Mouse (Mus musculus): ENCODE results near the gene Pole.

The Pole gene

DNA sequence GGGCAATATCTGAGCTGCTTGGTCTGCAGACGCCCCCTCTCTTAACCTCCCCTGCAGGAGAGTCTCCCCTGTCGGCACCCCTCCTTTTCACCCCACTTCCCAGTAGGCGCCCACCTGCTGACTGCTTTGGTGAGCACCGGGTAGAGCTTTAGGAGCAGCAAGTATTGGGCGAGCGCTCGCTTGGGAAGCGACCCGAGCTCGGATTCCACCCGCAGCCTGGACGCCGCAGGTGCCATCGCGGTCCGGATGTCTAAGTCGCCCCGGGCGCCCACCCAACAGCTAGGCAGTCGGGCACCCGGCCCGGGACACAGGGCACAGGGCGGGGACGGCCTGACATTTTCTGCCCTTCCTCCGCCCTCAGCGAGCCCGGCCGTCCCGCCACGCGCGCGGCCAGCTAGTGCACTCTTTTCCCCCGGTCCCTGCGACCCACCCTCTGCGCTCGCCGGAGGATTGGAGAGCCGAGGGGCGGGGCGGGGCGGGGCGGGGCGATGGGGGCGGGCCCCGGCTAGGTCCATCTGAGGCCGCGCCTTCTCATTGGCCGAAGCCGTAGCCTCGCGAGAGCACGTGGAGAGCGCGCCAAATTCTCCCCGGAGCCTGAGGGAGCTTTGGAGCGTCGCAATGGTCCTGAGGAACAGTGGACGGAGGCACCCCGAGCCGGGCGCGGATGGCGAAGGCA, at the start of gene Pole, which contains the start of gene Pxmp2:
TSS of gene Pole (plus strand) at position 537 of the 676 bp plus-strand sequence.
TSS of gene Pxmp2 (minus strand) at position 417 of the 676 bp plus-strand sequence.
- DNase-seq (ENCODE audit: low spot score): peak; percentile 93

- no peak for DNase-seq (ENCODE audit: low spot score)
Measured at GRCm38 (mm10) chr5:110244091-110244490, 42.0 kb upstream of the Pole start.

DNA sequence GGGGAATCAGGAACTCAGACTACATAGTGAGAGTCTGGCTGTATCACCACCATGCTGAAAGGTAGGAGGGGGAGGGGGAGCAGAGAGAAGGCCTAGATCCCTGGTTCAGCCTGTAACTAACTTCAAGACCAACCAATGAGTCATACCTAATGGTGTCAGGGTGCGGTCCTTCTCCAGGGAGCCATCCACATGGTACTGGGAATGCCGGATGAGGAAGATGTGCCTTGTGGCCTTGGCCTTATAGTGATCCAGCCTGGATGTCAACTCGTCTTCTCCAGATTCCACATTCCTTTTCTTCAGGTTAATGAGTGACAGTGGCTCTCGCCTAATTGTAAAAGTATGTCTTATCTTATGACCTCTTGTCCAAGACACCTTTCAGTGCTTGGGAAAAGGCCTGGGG, 19.2 kb upstream of the Pole start:
- DNase-seq (ENCODE audit: low spot score): no peak

DNA sequence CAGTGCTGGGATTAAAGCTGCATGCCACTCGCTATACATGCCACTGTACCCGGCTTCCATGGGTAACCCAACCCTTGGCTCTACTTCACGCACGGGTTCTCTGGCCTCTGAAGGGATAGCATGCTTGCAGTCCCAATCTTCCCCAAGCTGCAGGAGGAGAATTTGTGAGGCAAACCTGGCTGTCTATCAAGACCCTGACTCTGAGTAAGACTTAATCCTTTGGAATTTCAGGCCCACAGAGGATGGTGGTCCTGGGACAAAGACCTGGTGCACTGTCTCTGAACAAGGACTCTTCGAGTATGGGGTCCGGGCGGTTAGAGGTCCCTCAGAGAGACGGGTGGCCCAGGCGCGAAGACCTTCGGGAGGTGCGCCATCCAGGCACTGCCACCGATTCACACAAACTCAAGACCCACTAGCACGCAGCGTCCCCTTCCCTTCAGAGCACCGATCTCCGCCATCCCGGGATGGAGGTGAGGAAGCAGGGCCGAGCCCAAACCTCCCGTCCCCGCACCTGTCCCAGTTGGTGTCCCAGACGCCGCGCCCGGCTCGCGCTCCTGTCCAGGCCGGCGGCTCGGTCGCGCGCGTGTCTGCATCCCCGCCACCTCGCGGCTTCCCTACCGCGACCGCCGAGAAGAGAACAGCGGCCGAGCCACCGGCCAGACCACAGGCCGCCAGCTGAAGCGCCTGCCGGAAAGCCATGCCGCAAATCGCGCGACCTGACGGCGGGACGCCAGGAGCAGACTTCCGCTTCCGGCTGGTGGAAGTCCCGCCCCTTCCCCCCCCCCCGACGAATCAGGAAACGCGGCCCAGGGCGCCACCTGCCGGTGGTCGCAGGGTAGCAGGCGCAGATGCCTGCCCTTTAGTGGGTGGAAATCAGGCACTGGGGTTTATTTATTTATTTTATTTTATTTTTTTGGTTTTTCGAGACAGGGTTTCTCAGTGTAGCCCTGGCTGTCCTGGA, 16.7 kb upstream of the Pole start, which contains the start of gene Pgam5:
TSS of gene Pgam5 (minus strand) at position 773 of the 961 bp plus-strand sequence.
- DNase-seq (ENCODE audit: low spot score): peak; percentile 84

GRCm38 (mm10) chr5:110270242-110270641, 15.9 kb upstream of the Pole start:
- no peak for DNase-seq (ENCODE audit: low spot score)

- no peak for DNase-seq (ENCODE audit: low spot score)
Measured at GRCm38 (mm10) chr5:110274147-110274546, 12.0 kb upstream of the Pole start.

- no peak for DNase-seq (ENCODE audit: low spot score)
Measured at GRCm38 (mm10) chr5:110274846-110275245, 11.3 kb upstream of the Pole start.

DNA sequence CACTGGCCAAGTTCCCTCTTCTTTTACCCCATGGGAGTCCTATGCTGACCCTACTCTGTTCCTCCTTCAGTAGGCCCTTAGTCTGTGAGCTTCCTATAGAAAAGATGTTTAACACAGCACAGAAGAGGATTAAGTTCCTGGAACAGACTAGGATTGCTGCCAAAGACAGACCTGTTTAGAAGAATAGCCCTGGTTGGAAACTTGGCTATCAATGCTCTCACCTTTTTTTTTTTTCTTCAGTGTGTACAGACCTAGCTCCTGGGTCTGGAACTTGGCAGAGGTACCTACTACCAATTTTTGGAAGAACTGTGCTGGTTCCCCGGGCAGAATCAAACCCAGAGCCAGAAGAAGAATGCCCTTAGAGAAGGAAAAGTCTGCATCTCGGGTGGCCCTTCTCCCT, 9.7 kb upstream of the Pole start:
- no peak for DNase-seq (ENCODE audit: low spot score)

DNA sequence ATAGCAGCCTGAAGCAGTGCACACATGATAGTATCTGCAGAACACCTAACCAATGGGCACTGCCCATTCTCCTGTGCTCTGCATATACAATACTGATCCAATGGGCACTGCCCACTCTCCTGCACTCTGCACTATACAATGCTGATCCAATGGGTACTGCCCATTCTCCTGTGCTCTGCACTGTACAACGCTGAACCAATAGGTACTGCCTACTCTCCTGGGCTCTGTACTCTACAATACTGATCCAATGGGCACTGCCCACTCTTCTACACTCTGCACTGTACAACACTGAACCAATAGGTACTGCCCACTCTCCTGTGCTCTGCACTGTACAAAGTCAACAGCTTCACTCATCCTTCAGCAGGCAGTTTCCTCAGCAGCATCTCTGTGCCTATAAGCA, 9.2 kb upstream of the Pole start:
- no peak for DNase-seq (ENCODE audit: low spot score)

DNA sequence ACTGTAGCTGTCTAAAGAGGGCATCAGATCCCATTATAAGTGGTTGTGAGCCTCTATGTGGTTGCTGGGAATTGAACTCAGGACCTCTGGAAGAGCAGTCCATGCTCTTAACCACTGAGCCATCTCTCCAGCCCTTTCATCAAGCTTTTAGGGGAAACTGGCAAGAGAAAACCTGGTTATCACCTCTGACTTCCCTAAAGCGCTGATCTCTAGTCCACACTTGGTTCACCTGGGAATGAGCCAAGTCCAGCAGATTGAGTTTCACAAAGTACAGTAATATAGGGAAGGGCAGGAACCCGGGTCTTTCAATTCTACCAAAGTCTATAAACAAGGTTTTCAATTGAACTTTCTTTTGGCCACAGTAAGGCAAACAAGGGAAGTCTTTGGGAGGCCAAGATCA, 4.1 kb upstream of the Pole start:
- DNase-seq (ENCODE audit: low spot score): no peak

- DNase-seq (ENCODE audit: low spot score): peak; percentile 60
Measured at GRCm38 (mm10) chr5:110284536-110284935, 1.6 kb upstream of the Pole start.

DNA sequence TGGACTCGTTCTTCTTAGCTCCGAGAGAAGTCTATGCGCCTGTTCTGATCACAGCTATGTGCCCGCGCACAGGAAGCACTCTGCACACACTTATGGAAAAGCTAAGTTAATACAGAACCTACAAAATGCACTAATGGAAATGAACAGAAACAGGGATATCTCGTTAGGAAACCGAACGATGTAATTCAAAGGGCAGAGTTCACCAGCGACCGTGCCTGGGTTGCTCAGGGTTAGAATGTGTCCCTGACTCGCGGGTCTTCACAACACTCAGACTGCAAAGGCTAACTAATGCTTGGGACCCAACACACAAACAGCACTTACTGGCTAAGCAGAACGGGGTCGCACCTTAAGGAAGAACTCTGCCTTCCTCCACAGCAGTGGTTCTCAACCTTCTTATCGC, 950 bp upstream of the Pole start:
- no peak for DNase-seq (ENCODE audit: low spot score)

- no peak for DNase-seq (ENCODE audit: low spot score)
Measured at GRCm38 (mm10) chr5:110286446-110287083, 459 bp downstream of the Pole start.

- DNase-seq (ENCODE audit: low spot score): no peak
Measured at GRCm38 (mm10) chr5:110287084-110287475, 974 bp downstream of the Pole start.

GRCm38 (mm10) chr5:110291649-110292048, 5.5 kb downstream of the Pole start:
- DNase-seq (ENCODE audit: low spot score): no peak

DNA sequence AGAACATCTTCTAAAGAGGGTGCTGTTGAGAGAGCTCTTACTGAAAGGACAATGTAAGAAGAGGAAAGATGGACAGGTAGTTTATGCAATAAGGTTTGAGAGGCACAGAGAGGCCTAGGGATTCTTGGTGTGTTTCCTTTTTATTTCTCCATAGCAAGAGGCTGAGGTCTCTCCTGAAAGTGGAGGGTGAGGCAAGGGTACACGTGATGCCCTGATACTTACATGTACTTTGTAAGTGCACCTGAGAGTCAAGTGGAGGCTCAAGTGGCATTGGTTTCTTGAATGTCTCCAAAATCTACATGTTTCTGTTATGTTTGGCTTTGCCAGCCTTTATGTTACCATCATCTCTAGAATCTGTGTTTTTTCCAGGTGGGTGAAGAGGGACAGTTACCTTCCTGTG, 10.5 kb downstream of the Pole start:
- no peak for DNase-seq (ENCODE audit: low spot score)

GRCm38 (mm10) chr5:110300591-110300990, 14.5 kb downstream of the Pole start:
- DNase-seq (ENCODE audit: low spot score): no peak

DNA sequence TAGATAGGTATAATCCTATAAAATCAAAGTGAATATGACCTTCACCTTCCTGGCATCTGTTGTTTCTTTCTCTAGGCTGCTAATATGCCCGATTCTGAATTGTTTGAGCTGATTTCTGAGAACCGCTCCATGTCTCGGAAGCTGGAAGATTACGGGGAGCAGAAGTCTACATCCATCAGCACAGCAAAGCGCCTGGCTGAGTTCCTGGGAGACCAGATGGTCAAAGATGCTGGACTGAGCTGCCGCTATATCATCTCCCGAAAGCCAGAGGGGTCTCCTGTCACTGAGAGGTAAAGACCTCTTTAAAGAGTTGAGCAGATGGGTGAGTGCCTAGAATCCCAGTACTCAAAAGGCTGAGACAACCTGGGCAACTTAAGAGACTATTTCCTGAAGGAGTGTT, 22.8 kb downstream of the Pole start:
- no peak for DNase-seq (ENCODE audit: low spot score)

- DNase-seq (ENCODE audit: low spot score): no peak
Measured at GRCm38 (mm10) chr5:110313127-110313526, 27.0 kb downstream of the Pole start.

GRCm38 (mm10) chr5:110330508-110330907, 44.4 kb downstream of the Pole start:
- DNase-seq (ENCODE audit: low spot score): no peak

DNA sequence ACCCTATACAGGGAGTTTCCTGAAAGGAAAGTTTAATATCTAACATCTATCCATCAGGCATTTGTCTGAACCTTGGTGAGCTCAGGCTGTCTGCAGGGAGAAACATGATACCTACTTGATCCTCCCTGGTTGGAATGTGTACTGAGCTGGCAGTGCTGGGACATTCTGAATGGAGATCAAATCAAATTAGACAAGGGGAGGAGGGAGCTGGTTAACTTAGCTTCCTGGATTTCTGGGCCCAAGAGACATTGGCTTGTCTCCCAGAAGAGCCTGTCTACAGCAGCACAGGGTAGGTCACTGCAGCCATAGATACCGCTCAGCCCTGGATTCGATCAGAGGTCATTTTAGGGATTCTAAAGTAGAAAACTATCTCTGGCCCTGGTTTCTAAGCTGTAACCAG, 52.7 kb downstream of the Pole start:
- DNase-seq (ENCODE audit: low spot score): no peak

- DNase-seq (ENCODE audit: low spot score): peak; percentile 56
Measured at GRCm38 (mm10) chr5:110342648-110343284, 56.7 kb downstream of the Pole start, which contains the start of gene P2rx2. Gene P2rx2 (minus strand): TSS chr5:110343212.
